Mouse (Mus musculus) neural tube, embryonic 13.5 days (tissue): ENCODE results near the gene Enkur. TPM values are rescaled to one million over a fixed set of nuclear protein-coding genes. Genes with fewer than 3 reads are reported as not detected.

ENCODE experiments used
- ATAC-seq: fragments of 200-750 bp; cut with Nextera tagmentation; 2 replicates; pipeline ENCODE4 v1.8.0; 2017; ENCODE audit warnings: low read depth, mild to moderate bottlenecking, moderate TSS enrichment, moderate library complexity
- H3K27ac ChIP-seq: fragments of 300-500 bp; sonication (generic); replicated peaks from 2 replicates; pipeline ENCODE4 v1.5.1; 2015; ENCODE audit warnings: moderate library complexity, mild to moderate bottlenecking, inconsistent platforms
- H3K27me3 ChIP-seq: fragments of 300-500 bp; sonication (generic); 2 replicates; pipeline ENCODE4 v1.6.1; 2015; ENCODE audit warnings: mild to moderate bottlenecking, inconsistent platforms
- H3K36me3 ChIP-seq: fragments of 300-500 bp; sonication (generic); 2 replicates; pipeline ENCODE4 v1.6.1; 2015; ENCODE audit warnings: mild to moderate bottlenecking, inconsistent platforms
- H3K4me1 ChIP-seq: fragments of 300-500 bp; sonication (generic); replicated peaks from 2 replicates; pipeline ENCODE4 v1.6.1; 2015; ENCODE audit warnings: inconsistent platforms
- H3K4me2 ChIP-seq: fragments of 300-500 bp; sonication (generic); 2 replicates; pipeline ENCODE4 v1.6.1; 2015; ENCODE audit warnings: inconsistent platforms, mild to moderate bottlenecking, moderate library complexity
- H3K4me3 ChIP-seq: fragments of 300-500 bp; sonication (generic); 2 replicates; pipeline ENCODE4 v1.5.1; 2015; ENCODE audit warnings: mild to moderate bottlenecking, inconsistent platforms
- H3K9ac ChIP-seq: fragments of 300-500 bp; sonication (generic); 2 replicates; pipeline ENCODE4 v1.6.1; 2015; ENCODE audit warnings: moderate library complexity, mild to moderate bottlenecking, inconsistent platforms
- H3K9me3 ChIP-seq: fragments of 300-500 bp; sonication (generic); 2 replicates; pipeline ENCODE4 v1.6.1; 2016; ENCODE audit warnings: inconsistent platforms
- whole genome bisulfite sequencing: fragments of 180-500 bp; shearing (Covaris S2); methylation state at CpG from one replicate; pipeline ENCODE4 v1.1.7; 2015; 5-methylcytosine and 5-hydroxymethylcytosine counted together
- polyA plus RNA-seq: library from polyadenylated mRNA; unstranded; fragments of >200 nt; fragmentation: Nextera tagmentation; extraction: Ambion mirVana; gene quantifications from 2 replicates; pipeline ENCODE4 v1.2.1, GENCODE M21; 2015

Gene Enkur
- polyA plus RNA-seq, 1 experiment from 2014 or later = 1.5 TPM

DNA sequence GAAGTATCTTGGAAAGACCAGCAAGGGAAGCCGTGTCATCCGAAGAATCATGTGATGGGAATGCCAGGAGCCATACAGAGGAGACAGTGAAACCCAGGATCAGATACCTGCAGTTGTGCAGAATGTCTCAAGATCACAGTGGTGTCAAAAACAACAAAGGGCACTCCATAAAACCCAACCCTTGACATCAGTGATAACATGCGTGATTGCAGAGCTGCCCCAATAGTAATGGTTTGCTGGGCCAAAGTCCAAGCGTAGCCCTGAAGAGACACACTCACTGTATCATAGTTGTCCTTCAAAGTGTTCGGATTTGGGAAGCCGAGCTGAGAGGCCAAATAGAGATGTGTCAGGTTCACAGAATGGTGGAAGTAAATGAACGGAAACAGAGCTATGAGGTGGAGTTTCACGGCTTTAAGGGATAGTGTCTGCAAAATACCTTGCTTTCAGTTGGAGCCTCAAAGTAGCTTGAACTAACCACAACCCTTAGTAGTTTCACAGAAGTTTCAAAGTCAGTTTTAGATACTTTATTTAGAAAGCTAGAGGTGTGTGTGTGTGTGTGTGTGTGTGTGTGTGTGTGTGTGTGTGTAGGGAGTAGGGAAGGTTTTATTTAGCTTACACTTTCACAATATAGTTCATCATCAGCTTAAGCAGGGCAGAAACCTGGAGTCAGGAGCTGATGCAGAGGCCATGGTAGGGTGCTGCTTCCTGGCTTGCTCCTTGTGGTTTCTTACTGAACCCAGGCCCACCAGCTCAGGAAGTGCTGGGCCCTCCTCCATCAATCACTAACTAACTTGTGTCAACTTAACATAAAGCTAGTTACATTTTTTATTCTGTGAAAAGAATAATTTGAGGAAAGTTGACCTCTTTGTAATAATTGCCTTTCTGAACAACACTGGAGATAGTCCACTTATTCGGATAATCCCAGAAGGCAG lies 17.6 kb upstream of the Enkur start:
- no peak for ATAC-seq
- no peaks in the 10 kb centered on the region for H3K9me3 ChIP-seq
- H3K4me2 ChIP-seq = no peak overlapping the region
- 0 out of 2 replicates have a peak, but pooled peaks cover 5% of the 10 kb centered on the region for H3K36me3 ChIP-seq
- no peak overlapping the region for H3K27ac ChIP-seq
- 93% methylated on average over 9 of the region's 9 CpGs for WGBS
- no peaks in the 10 kb centered on the region for H3K4me1 ChIP-seq
- H3K27me3 ChIP-seq = no peaks in the 10 kb centered on the region
- H3K9ac ChIP-seq = no peak overlapping the region
- no peak overlapping the region for H3K4me3 ChIP-seq

DNA sequence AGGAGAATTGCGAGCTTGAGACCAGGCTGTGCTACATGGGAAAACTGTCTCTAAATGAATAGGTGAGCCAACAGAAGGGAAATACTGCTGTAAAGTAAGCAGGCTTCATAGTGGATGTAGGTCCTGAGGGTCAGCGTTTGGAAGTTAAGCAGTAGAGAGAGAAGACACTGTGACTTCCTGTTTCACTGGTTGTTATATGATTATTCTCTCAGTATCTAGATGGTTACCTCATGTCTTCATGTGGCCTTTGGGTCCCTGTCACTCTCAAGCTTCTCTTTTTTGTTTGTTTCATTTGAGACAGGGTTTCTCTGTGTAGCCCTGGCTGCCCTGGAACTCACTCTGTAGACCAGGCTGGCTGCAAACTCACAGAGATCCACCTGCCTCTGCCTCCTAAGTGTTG lies 10.1 kb upstream of the Enkur start:
- no peak overlapping the region for H3K4me3 ChIP-seq
- WGBS = 92% methylated on average over 2 of the region's 2 CpGs
- no peak for ATAC-seq
- H3K27ac ChIP-seq = no peak overlapping the region
- peaks cover 48% of the 10 kb centered on the region for H3K36me3 ChIP-seq
- H3K27me3 ChIP-seq = no peaks in the 10 kb centered on the region
- no peaks in the 10 kb centered on the region for H3K4me1 ChIP-seq
- no peak overlapping the region for H3K4me2 ChIP-seq
- H3K9me3 ChIP-seq = no peaks in the 10 kb centered on the region
- no peak overlapping the region for H3K9ac ChIP-seq

GRCm38 (mm10) chr2:21214322-21214721 lies 9.2 kb upstream of the Enkur start:
- Histone ChIP-seq H3K4me1 (no peaks in the 10 kb centered on the region), H3K27me3 (no peaks in the 10 kb centered on the region)
- ATAC-seq = no peak

DNA sequence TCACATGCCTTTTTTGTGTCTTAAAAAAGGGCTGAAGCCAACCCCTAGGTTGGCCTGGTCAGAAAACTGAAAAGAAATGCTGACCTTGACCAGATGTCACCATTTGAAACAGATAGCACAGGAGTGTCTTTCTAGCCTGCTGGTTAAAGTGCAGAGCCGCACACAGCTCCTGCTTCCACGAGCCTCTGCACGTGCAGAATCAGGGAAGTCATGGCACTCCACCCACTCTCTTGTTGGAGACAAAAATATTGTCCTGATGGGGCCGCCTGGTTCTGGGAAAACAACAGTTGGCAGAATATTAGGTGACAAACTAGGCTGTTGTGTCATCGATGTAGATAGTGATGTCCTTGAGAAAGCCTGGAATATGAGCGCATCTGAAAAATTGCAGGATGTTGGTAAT lies 6.2 kb upstream of the Enkur start:
- ATAC-seq = no peak
- Histone ChIP-seq H3K4me2 (no peak overlapping the region), H3K27ac (no peak overlapping the region), H3K4me3 (no peak overlapping the region), H3K9ac (no peak overlapping the region), H3K36me3 (peaks cover 38% of the 10 kb centered on the region), H3K27me3 (no peaks in the 10 kb centered on the region), H3K4me1 (peaks cover 13% of the 10 kb centered on the region), H3K9me3 (no peaks in the 10 kb centered on the region)
- 85% methylated on average over 6 of the region's 6 CpGs for WGBS

More at GRCm38 (mm10) chr2:21214322-21214721, 9.2 kb upstream of the Enkur start:
- Histone ChIP-seq H3K4me3 (no peak overlapping the region), H3K36me3 (peaks cover 48% of the 10 kb centered on the region), H3K9ac (no peak overlapping the region), H3K9me3 (no peaks in the 10 kb centered on the region), H3K4me2 (no peak overlapping the region), H3K27ac (no peak overlapping the region)

DNA sequence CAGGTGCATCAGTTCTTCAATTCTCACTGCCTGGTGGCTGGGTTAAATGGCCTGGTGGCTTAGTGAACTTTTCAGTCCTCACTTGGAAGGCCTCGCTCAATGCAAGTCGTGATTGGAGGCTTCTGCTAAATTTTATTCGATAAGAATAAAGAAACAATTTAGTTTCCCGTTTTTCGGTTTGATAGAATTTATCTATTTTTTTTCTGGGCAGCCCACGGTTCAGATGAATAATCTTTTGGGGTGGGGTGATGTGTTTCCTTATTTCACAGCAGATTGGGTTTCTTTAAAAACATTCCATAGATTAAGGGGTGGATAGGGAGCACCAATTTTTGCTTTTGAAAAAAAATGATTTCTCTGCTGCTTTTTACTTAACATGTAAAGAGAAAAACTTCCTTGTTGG lies 1.1 kb upstream of the Enkur start:
- Histone ChIP-seq H3K9ac (peak overlapping the region; percentile 73), H3K9me3 (no peaks in the 10 kb centered on the region), H3K27me3 (no peaks in the 10 kb centered on the region), H3K4me2 (peak overlapping the region; percentile 69), H3K36me3 (0 out of 2 replicates have a peak, but pooled peaks cover 1% of the 10 kb centered on the region), H3K27ac (peak overlapping the region; percentile 85; the same call in 1 of the 2 replicates), H3K4me1 (peaks cover 23% of the 10 kb centered on the region), H3K4me3 (peak overlapping the region; percentile 71)
- 44% methylated on average over 6 of the region's 6 CpGs for WGBS
- no peak for ATAC-seq

DNA sequence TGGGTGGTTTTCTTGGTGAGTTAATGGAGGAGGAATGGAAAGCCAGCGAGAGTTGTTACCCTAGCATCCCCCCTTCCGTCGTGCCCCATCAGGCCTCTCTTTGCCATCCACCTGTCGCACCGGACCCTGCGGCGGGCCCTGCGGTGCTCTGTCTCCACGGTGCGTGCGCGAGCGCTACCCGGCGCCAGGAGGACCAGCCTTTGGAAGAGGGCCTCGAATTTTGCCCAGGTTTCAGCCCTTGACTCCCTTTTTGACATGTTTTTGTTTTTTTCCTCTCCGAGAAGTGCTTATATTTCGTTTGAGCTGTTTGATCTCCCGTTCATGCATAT lies 630 bp upstream of the Enkur start:
- H3K27me3 ChIP-seq = no peaks in the 10 kb centered on the region
- peak overlapping the region; percentile 73 for H3K9ac ChIP-seq
- peak; percentile 95 for ATAC-seq
- H3K4me3 ChIP-seq = peak overlapping the region; percentile 71
- no peaks in the 10 kb centered on the region for H3K9me3 ChIP-seq
- peak overlapping the region; percentile 69 for H3K4me2 ChIP-seq
- peak overlapping the region; percentile 85 for H3K27ac ChIP-seq
- H3K36me3 ChIP-seq = no peaks in the 10 kb centered on the region
- H3K4me1 ChIP-seq = peaks cover 23% of the 10 kb centered on the region
- 0% methylated on average over 19 of the region's 19 CpGs for WGBS

DNA sequence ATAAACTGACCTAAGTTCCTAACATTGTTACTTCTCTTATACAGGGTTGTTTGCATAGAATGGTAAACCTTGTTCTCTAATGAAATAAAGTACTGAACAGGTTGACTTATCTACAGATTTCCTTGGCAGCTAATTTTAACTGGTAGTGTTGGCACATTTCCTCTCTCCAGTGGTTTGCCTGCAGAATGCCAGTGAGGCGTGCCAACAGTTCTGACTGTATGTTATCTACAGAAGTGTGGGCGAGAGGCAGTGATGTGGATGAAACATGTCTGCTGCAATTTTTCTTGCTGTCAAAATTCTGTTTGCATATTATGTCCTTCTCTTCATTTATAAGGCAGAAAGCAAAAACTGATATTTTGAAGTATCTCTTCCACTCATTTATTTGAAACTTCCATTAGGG lies 2.4 kb downstream of the Enkur start:
- Histone ChIP-seq H3K9ac (no peak overlapping the region), H3K36me3 (no peaks in the 10 kb centered on the region), H3K9me3 (no peaks in the 10 kb centered on the region), H3K4me1 (peaks cover 23% of the 10 kb centered on the region), H3K27me3 (no peaks in the 10 kb centered on the region), H3K4me3 (no peak overlapping the region), H3K4me2 (no peak overlapping the region), H3K27ac (no peak overlapping the region)
- no peak for ATAC-seq
- 87% methylated on average over 2 of the region's 2 CpGs for whole genome bisulfite sequencing

DNA sequence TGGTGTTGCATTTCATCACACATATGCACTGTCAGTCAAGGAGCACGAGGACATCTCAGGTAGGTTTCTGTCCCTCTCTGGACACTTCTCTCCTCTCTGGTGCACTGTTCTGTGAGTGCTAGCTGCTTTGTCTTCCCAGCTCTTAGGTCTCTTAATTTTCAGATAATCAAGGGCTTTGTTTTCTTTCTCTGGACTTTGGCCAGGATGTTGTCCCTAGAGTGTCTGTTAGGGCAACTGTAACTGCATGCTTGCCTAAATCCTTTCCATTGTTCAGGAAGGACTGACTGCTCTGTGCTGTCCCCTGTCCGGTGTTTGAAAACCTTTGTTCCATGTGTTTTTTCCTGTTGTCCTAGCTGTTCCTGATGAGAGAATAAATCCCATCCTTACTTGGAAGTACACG lies 6.1 kb downstream of the Enkur start:
- no peaks in the 10 kb centered on the region for H3K36me3 ChIP-seq
- no peak for ATAC-seq

DNA sequence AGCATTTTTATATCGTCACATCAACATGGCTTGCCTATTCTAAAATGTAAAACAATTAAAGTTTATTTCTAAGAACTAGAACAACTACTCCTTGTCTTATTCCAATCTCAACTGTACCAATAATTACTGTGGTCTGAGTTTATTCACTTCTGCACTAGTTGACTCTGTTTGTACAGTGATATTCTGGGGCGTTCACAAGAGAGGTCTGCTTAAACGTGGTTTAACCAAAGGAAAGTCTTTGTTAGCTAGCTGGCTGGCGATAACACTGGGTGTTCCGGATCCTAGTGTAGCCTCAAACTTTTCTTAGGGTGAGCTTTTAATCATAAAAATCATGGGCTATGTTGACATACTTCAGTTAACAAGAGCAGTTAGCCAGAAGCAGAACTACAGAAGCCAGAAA lies 9.9 kb downstream of the Enkur start:
- WGBS = 95% methylated on average over 5 of the region's 5 CpGs
- Histone ChIP-seq H3K27ac (no peak overlapping the region), H3K4me2 (no peak overlapping the region), H3K9me3 (0 out of 2 replicates have a peak, but pooled peaks cover 6% of the 10 kb centered on the region), H3K9ac (no peak overlapping the region), H3K4me3 (no peak overlapping the region), H3K4me1 (no peaks in the 10 kb centered on the region), H3K27me3 (no peaks in the 10 kb centered on the region), H3K36me3 (no peaks in the 10 kb centered on the region)
- no peak for ATAC-seq

More for the DNA sequence above, 6.1 kb downstream of the Enkur start:
- Histone ChIP-seq H3K27me3 (no peaks in the 10 kb centered on the region), H3K27ac (no peak overlapping the region), H3K9me3 (0 out of 2 replicates have a peak, but pooled peaks cover 6% of the 10 kb centered on the region), H3K4me1 (no peaks in the 10 kb centered on the region), H3K9ac (no peak overlapping the region), H3K4me3 (no peak overlapping the region), H3K4me2 (no peak overlapping the region)
- WGBS = 63% methylated on average over 3 of the region's 3 CpGs

GRCm38 (mm10) chr2:21191232-21191631 lies 13.9 kb downstream of the Enkur start:
- WGBS = 84% methylated on average over 1 of the region's 1 CpGs
- Histone ChIP-seq H3K4me3 (no peak overlapping the region), H3K27ac (no peak overlapping the region), H3K4me2 (no peak overlapping the region), H3K36me3 (no peaks in the 10 kb centered on the region), H3K9me3 (no peaks in the 10 kb centered on the region), H3K9ac (no peak overlapping the region), H3K27me3 (no peaks in the 10 kb centered on the region), H3K4me1 (no peaks in the 10 kb centered on the region)
- ATAC-seq = no peak

DNA sequence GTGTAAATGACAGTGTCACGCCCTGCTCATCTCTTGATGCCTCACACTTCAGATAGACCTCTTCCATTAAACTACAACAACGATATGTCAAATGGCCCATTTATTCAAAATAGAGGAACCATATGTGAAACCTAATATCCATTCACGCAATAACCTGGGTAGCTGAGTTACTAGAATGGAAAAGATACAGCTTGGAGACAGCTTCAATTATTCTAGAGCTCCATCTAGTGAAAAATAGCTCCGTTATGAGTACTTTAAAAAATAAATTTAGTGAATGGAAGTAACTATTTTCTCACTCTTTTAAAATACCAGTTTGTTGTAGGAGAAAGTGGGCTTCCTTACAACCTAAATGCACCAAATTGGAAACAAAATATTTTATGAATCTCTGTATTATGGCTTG lies 16.6 kb downstream of the Enkur start:
- H3K4me2 ChIP-seq = no peak overlapping the region
- no peaks in the 10 kb centered on the region for H3K4me1 ChIP-seq
- no peak overlapping the region for H3K9ac ChIP-seq
- no peaks in the 10 kb centered on the region for H3K36me3 ChIP-seq
- WGBS = 58% methylated on average over 4 of the region's 4 CpGs
- no peaks in the 10 kb centered on the region for H3K9me3 ChIP-seq
- H3K4me3 ChIP-seq = no peak overlapping the region
- H3K27ac ChIP-seq = no peak overlapping the region
- no peak for ATAC-seq
- H3K27me3 ChIP-seq = no peaks in the 10 kb centered on the region

GRCm38 (mm10) chr2:21187576-21187975 lies 17.6 kb downstream of the Enkur start:
- no peak overlapping the region for H3K4me2 ChIP-seq
- H3K36me3 ChIP-seq = no peaks in the 10 kb centered on the region
- no peaks in the 10 kb centered on the region for H3K9me3 ChIP-seq
- 51% methylated on average over 7 of the region's 7 CpGs for WGBS
- H3K4me1 ChIP-seq = no peaks in the 10 kb centered on the region
- ATAC-seq = no peak
- H3K9ac ChIP-seq = no peak overlapping the region
- no peaks in the 10 kb centered on the region for H3K27me3 ChIP-seq
- no peak overlapping the region for H3K27ac ChIP-seq
- no peak overlapping the region for H3K4me3 ChIP-seq

DNA sequence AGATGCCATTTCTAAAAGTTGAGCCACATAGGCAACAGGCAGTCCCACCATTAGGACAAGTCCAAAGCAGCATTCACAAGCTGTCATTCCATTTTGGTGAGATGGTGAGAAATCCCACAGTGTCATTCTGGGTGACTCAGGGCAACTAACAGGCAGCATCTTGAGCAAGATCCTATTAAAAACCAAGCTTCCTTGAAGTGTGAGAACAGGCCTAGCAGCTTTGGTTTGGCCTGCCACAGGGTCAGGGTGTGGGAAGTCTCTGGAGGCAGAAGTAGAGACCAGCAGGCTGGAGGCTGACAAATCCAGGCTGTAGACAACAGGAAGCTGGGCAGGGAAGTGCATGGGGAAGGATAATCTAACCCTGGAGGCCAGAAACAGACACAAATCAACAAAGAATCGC lies 22.4 kb downstream of the Enkur start:
- ATAC-seq = no peak
- no peak overlapping the region for H3K27ac ChIP-seq
- H3K4me1 ChIP-seq = no peaks in the 10 kb centered on the region
- no peaks in the 10 kb centered on the region for H3K9me3 ChIP-seq
- no peak overlapping the region for H3K4me3 ChIP-seq
- 88% methylated on average over 1 of the region's 1 CpGs for WGBS
- no peaks in the 10 kb centered on the region for H3K27me3 ChIP-seq
- no peak overlapping the region for H3K9ac ChIP-seq
- H3K36me3 ChIP-seq = no peaks in the 10 kb centered on the region
- H3K4me2 ChIP-seq = no peak overlapping the region
